Mouse (Mus musculus) intestine, embryonic 16.5 days (tissue): ENCODE measurements around the gene Wnt1. TPM values are rescaled to one million over a fixed set of nuclear protein-coding genes. Genes with fewer than 3 reads are reported as not detected.
A peak's percentile ranks its signal among the peaks of the same experiment; 100 is the strongest.
"Not testable (repeated sequence)": the region's sequence is repeated elsewhere in the genome, so short reads cannot be mapped to it uniquely, and the experiment has no call there.

ENCODE experiments used
- ATAC-seq: fragments of 200-750 bp; cut with Nextera tagmentation; 2 replicates; pipeline ENCODE4 v1.8.0; 2017; ENCODE audit warnings: moderate TSS enrichment, moderate library complexity
- H3K27ac ChIP-seq: fragments of 300-500 bp; sonication (generic); 2 replicates; pipeline ENCODE4 v1.5.1; 2014; ENCODE audit warnings: mild to moderate bottlenecking, low read length
- H3K27me3 ChIP-seq: fragments of 300-500 bp; sonication (generic); replicated peaks from 2 replicates; pipeline ENCODE4 v1.6.1; 2014; ENCODE audit warnings: low read length, control low read depth, mixed read lengths; ENCODE audit not compliant: control insufficient read depth, insufficient read depth
- H3K36me3 ChIP-seq: fragments of 300-500 bp; sonication (generic); 2 replicates; pipeline ENCODE4 v1.6.1; 2014; ENCODE audit warnings: low read length, control low read depth; ENCODE audit not compliant: control insufficient read depth, insufficient read depth
- H3K4me1 ChIP-seq: fragments of 300-500 bp; sonication (generic); 2 replicates; pipeline ENCODE4 v1.6.1; 2014; ENCODE audit warnings: low read length, control low read depth, mixed read lengths; ENCODE audit not compliant: control insufficient read depth, insufficient read depth
- H3K4me2 ChIP-seq: fragments of 300-500 bp; sonication (generic); 2 replicates; pipeline ENCODE4 v1.6.1; 2014; ENCODE audit warnings: low read depth, low read length, control low read depth
- H3K4me3 ChIP-seq: fragments of 300-500 bp; sonication (generic); 2 replicates; pipeline ENCODE4 v1.5.1; 2014; ENCODE audit warnings: mild to moderate bottlenecking, low read length
- H3K9ac ChIP-seq: fragments of 300-500 bp; sonication (generic); 2 replicates; pipeline ENCODE4 v1.6.1; 2014; ENCODE audit warnings: low read depth, low read length
- H3K9me3 ChIP-seq: fragments of 300-500 bp; sonication (generic); 2 replicates; pipeline ENCODE4 v1.6.1; 2016; ENCODE audit warnings: low read length, control low read depth; ENCODE audit not compliant: control insufficient read depth
- WGBS: fragments of 180-500 bp; shearing (Covaris S2); extraction: QIAGEN DNeasy Blood & Tissue Kit; methylation state at CpG from one replicate; pipeline ENCODE4 v1.1.7; 2014; 5-methylcytosine and 5-hydroxymethylcytosine counted together
- polyA plus RNA-seq: library from polyadenylated mRNA; unstranded; fragments of >200 nt; fragmentation: Nextera tagmentation; extraction: Ambion mirVana; gene quantifications from 2 replicates; pipeline ENCODE4 v1.2.1, GENCODE M21; 2015

The Wnt1 gene
- polyA plus RNA-seq, 1 experiment from 2014 or later, result not detected

- peak overlapping the region; percentile 45 for H3K4me3 ChIP-seq
- 2% methylated on average over 26 of the region's 34 CpGs for WGBS
- peaks cover under 1% of the 10 kb centered on the region; the same call in 1 of the 2 replicates for H3K36me3 ChIP-seq
- peak overlapping the region; percentile 56 for H3K9ac ChIP-seq
- H3K27me3 ChIP-seq, result peaks cover 65% of the 10 kb centered on the region
- ATAC-seq, result no peak
- H3K27ac ChIP-seq, result no peak overlapping the region
- H3K9me3 ChIP-seq, result no peaks in the 10 kb centered on the region
- H3K4me2 ChIP-seq, result peak overlapping the region; percentile 81
- peaks cover 33% of the 10 kb centered on the region for H3K4me1 ChIP-seq
Observed at GRCm38 (mm10) chr15:98807895-98808650, 18.4 kb downstream of the Wnt1 start.

- 14% methylated on average over 6 of the region's 6 CpGs for WGBS
Observed at GRCm38 (mm10) chr15:98808651-98809134, 19.0 kb downstream of the Wnt1 start.

GRCm38 (mm10) chr15:98809390-98809789 is 19.7 kb downstream of the Wnt1 start, which contains the start of gene Ddn:
Ddn (minus strand) TSS chr15:98809490.
- peak within 1 kb of the TSS; percentile 45 for H3K4me3 ChIP-seq
- no peak within 1 kb of the TSS for H3K27ac ChIP-seq
- peaks cover 55% of the 10 kb centered on the region for H3K27me3 ChIP-seq
- no peak for ATAC-seq
- WGBS, result 53% methylated on average over 3 of the region's 3 CpGs
- peaks cover 27% of the 10 kb centered on the region for H3K4me1 ChIP-seq
- no peak within 1 kb of the TSS for H3K4me2 ChIP-seq
- peaks cover 7% of the 10 kb centered on the region for H3K36me3 ChIP-seq
- no peaks in the 10 kb centered on the region for H3K9me3 ChIP-seq
- H3K9ac ChIP-seq, result no peak within 1 kb of the TSS

More at GRCm38 (mm10) chr15:98808651-98809134, 19.0 kb downstream of the Wnt1 start:
- Histone ChIP-seq H3K4me1 (peaks cover 30% of the 10 kb centered on the region), H3K4me2 (no peak overlapping the region), H3K4me3 (no peak overlapping the region), H3K27ac (no peak overlapping the region), H3K36me3 (peaks cover 7% of the 10 kb centered on the region), H3K9ac (no peak overlapping the region), H3K9me3 (no peaks in the 10 kb centered on the region), H3K27me3 (peaks cover 59% of the 10 kb centered on the region)
- no peak for ATAC-seq

- not testable (repeated sequence) for H3K9me3 ChIP-seq, H3K36me3 ChIP-seq, H3K9ac ChIP-seq, H3K27ac ChIP-seq, H3K4me3 ChIP-seq, ATAC-seq, H3K4me2 ChIP-seq
- Histone ChIP-seq H3K4me1 (peaks cover 27% of the 10 kb centered on the region), H3K27me3 (peaks cover 48% of the 10 kb centered on the region)
- WGBS, result 80% methylated on average over 6 of the region's 6 CpGs
Observed at GRCm38 (mm10) chr15:98810212-98810611, 20.6 kb downstream of the Wnt1 start.

GRCm38 (mm10) chr15:98812741-98813424 is 23.2 kb downstream of the Wnt1 start:
- no peak overlapping the region for H3K9ac ChIP-seq
- no peak overlapping the region for H3K27ac ChIP-seq
- 89% methylated on average over 20 of the region's 20 CpGs for WGBS
- peaks cover 13% of the 10 kb centered on the region for H3K36me3 ChIP-seq
- H3K4me2 ChIP-seq, result no peak overlapping the region
- no peak for ATAC-seq
- H3K27me3 ChIP-seq, result peaks cover 21% of the 10 kb centered on the region
- H3K4me1 ChIP-seq, result peaks cover 8% of the 10 kb centered on the region
- no peak overlapping the region for H3K4me3 ChIP-seq
- no peaks in the 10 kb centered on the region for H3K9me3 ChIP-seq

- ATAC-seq, result no peak
- H3K4me2 ChIP-seq, result no peak overlapping the region
- WGBS, result 95% methylated on average over 7 of the region's 7 CpGs
- peaks cover 12% of the 10 kb centered on the region for H3K36me3 ChIP-seq
- no peaks in the 10 kb centered on the region for H3K9me3 ChIP-seq
- H3K27me3 ChIP-seq, result no peaks in the 10 kb centered on the region
- H3K4me3 ChIP-seq, result no peak overlapping the region
- H3K4me1 ChIP-seq, result no peaks in the 10 kb centered on the region
- H3K27ac ChIP-seq, result no peak overlapping the region
- H3K9ac ChIP-seq, result no peak overlapping the region
Observed at GRCm38 (mm10) chr15:98818171-98818570, 28.5 kb downstream of the Wnt1 start.

GRCm38 (mm10) chr15:98820937-98821336 is 31.3 kb downstream of the Wnt1 start:
- no peaks in the 10 kb centered on the region for H3K4me1 ChIP-seq
- no peak for ATAC-seq
- no peaks in the 10 kb centered on the region for H3K27me3 ChIP-seq
- no peak overlapping the region for H3K4me2 ChIP-seq
- H3K36me3 ChIP-seq, result peaks cover 13% of the 10 kb centered on the region
- H3K4me3 ChIP-seq, result no peak overlapping the region
- H3K9me3 ChIP-seq, result no peaks in the 10 kb centered on the region
- 82% methylated on average over 4 of the region's 4 CpGs for WGBS
- no peak overlapping the region for H3K9ac ChIP-seq
- H3K27ac ChIP-seq, result no peak overlapping the region

- H3K36me3 ChIP-seq, result peaks cover 13% of the 10 kb centered on the region
- no peaks in the 10 kb centered on the region for H3K9me3 ChIP-seq
- no peak overlapping the region for H3K4me3 ChIP-seq
- no peak overlapping the region for H3K27ac ChIP-seq
- H3K27me3 ChIP-seq, result no peaks in the 10 kb centered on the region
- WGBS, result 43% methylated on average over 10 of the region's 10 CpGs
- no peak overlapping the region for H3K4me2 ChIP-seq
- H3K9ac ChIP-seq, result no peak overlapping the region
- H3K4me1 ChIP-seq, result no peaks in the 10 kb centered on the region
- ATAC-seq, result no peak
Observed at GRCm38 (mm10) chr15:98821403-98821802, 31.7 kb downstream of the Wnt1 start.

GRCm38 (mm10) chr15:98822147-98822546 is 32.5 kb downstream of the Wnt1 start:
- Histone ChIP-seq H3K4me1 (no peaks in the 10 kb centered on the region), H3K4me2 (no peak overlapping the region), H3K27ac (no peak overlapping the region), H3K9ac (no peak overlapping the region), H3K4me3 (no peak overlapping the region), H3K36me3 (peaks cover 13% of the 10 kb centered on the region), H3K9me3 (no peaks in the 10 kb centered on the region), H3K27me3 (no peaks in the 10 kb centered on the region)
- WGBS, result 86% methylated on average over 5 of the region's 5 CpGs
- no peak for ATAC-seq
